Mouse (Mus musculus) lung, postnatal 0 days (tissue): ENCODE measurements at regions not wholly inside any gene's neighbourhood (a gene's known extent, or its start where the extent isn't known, plus 50 kb on each side); places are given as distances from the start of the nearest gene placed in this dataset.

Experiments used
- CTCF ChIP-seq: IDR thresholded peaks from 2 replicates; pipeline ENCODE4 v1.5.1; 2016; ENCODE audit warnings: antibody characterized with exemption, mild to moderate bottlenecking
- EP300 ChIP-seq: IDR thresholded peaks from 2 replicates; pipeline ENCODE4 v1.6.1; 2016; ENCODE audit warnings: antibody characterized with exemption, mild to moderate bottlenecking, control low read depth

GRCm38 (mm10) chr13:11167115-11167514 is 806.5 kb upstream of the Chrm3 start:
- TF ChIP-seq CTCF (no peak), EP300 (no peak)
